Mouse (Mus musculus) cerebellum, adult 9-11 months (tissue): ENCODE results near the gene Runx3.

Experiments used
- DNase-seq: peaks from one replicate; pipeline ENCODE4 v3.0.0; 2022

Gene Runx3

DNA sequence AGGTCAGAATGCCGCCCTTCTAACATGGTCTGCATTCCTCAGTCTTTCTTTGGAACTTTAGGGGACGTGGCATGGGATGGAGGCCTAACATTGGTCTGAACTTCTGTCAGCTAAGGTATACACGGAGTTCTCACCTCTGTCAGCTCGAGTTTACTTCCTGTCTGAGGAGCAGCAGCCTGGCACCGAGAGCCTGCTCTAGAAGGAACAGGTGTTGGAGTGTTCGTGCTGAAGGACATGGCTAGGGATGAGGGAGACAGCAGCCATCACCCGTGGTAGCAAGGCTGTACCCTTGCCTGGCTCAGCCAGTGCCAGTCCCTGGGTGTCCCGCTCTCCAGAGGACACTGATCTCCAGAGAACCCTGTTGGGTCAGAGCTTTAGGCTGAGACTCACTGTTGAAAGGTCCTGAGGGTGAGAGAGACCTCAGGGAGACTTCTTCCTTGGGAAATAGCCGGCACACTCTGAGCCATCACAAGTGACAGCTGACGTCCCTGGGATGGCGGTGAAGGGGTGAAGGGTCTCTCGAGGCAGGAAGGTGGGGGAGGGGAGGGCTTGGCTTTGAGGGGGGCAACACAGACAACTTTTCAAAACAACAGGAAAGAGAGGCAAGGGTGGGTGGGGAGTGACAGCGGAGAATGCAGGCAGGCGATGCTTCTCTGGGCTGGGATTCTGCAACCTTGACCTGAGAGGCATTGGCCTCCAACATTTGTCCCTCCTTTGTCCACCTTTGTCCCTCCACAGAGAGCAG lies 4.9 kb upstream of the Runx3 start:
- no peak for DNase-seq

DNA sequence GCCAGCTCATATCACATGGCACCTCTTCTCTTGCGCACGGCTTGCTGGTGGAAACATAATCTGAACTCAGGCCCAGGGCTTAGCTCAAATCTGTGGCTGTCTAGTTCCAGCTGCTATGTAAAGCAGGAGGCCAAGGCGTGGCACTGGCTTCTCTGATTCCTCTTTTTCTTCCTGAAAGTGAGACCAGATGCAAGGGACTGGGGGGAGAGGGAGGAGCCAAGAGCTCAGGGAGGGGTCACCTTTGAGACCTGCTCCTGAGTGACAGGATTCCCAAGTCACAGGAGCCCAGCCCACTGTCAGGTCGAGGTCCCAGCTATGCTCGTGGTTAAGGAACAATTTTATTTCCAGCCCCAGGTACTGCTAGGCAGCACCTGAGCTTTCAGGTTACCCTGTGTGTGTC lies 4.1 kb upstream of the Runx3 start:
- no peak for DNase-seq

- DNase-seq: no peak
Measured at GRCm38 (mm10) chr4:135117846-135118245, 2.6 kb upstream of the Runx3 start.

DNA sequence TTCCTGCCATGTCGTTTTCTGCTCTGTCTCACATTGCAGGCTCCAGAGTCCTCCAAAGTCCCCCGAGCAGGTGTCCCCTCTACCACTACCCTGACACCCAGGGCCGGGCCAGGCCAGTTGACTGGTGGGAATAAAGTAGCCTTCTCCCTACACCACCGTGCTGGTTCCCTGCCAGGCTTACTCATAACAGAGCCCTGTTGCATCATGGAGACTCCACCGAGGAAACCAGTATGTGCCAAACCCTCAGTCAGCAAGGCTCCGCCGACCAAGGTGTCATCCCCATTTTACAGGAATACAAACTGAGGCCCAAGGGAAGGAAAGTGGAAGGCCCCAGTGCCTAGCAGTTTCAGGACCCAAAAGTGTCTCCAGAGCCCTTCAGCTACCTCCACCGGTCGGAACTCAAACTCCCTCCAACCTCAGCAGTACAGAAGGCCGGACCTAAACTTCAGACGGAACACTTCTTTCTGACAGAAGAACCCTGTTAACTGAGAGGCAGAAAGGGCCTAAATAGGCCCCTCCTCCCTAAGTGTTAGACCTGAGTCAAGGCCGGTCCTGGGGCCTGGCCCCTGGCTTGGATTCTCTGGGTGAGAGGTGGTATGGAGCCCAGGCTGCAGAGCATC lies 1.5 kb upstream of the Runx3 start:
- DNase-seq: no peak

DNA sequence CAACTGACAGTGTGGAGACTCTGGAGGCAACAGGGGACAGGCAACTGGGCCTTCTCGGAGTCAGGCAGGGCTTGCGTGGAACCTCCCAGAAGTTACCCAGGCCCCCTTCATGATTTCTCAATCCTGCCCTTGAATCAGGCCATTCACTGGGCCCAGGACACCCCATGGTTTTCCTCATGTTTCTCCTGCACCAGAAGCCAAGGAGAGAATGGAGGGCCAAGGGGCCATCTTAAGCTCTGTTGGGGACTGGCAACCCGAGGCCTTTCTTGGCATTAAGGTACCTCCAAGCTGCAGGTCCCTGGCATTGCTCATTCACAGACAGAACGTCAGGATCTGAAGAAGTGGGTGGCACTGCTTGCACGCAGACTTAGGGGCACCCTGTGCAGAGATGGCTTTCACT lies 3.3 kb downstream of the Runx3 start:
- DNase-seq: no peak

- no peak for DNase-seq
Measured at GRCm38 (mm10) chr4:135124732-135125131, 4.3 kb downstream of the Runx3 start.

DNA sequence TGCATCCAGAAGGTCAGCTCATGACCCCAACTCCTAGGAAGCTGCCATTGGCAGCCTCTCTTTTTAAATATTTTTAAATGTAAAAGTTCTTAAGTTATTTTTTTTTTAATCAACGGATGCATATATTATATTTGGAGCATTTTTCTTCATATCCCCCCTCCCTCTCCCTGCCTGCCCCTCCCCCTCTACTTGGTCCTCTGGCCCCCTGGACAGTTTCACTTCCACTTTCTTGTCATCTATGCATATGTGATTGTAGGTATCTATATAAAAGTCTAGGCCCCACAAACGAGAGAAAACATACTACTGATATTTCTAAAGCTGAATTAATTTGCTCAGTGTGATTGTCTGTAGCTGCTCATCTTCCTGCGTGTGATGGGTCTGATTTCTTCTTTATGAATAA lies 4.7 kb downstream of the Runx3 start:
- DNase-seq: no peak

GRCm38 (mm10) chr4:135126385-135126784 lies 5.9 kb downstream of the Runx3 start:
- DNase-seq: no peak

DNA sequence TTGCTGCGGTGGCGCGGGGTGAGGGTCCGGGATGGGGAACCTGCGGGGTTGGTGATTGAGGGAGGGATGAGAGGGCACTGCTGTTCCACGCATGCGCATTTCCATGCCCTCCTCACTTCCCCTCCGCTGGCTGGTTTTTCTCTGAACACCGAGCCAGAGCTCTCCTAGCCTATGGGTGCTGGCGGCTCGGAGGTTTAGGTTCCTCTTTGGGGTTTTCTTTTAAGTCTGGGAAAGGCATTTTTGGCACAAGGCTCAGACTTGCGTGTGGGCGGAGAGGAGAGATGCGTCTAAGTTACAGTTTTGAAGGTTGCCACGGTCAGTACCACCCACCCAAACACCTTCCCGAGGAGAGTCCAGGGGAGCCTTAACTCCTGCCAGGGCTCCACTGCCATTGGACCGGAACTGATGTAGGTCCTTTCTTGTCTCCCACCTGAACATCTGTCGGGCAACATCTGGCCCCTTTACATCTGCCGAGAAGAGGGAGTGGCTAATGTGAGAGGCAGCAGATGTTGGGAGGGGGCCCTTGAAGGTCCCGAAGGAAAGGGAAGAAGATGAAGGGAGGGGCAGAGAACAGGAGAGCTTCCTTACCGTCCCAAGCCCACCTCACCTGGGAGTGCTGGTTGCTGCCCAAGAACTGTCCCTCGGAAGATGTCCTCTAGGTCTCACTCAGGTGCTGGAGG lies 8.5 kb downstream of the Runx3 start:
- no peak for DNase-seq

GRCm38 (mm10) chr4:135130156-135130555 lies 9.7 kb downstream of the Runx3 start:
- no peak for DNase-seq

DNA sequence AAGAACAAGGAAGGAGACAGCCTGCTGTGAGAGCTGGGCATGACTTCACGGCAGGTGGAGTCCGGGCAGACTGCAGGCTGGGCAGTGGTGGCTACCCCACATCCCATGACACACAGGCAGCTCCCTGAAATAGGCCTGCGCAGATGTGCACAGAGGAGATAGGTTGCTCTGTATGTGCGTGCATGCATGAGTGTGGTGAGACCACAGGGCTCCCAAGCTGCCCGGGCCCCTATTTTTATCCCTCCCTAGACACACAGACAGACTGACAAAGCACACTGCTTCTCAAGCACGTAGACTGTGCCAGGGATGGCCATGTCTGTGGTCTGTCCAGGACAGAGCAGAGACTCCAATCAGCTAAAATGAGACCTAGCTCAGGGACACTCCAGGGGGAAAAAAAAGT lies 10.7 kb downstream of the Runx3 start:
- DNase-seq: no peak

GRCm38 (mm10) chr4:135132797-135133196 lies 12.3 kb downstream of the Runx3 start:
- no peak for DNase-seq

GRCm38 (mm10) chr4:135133711-135134110 lies 13.3 kb downstream of the Runx3 start:
- DNase-seq: no peak

- DNase-seq: no peak
Measured at GRCm38 (mm10) chr4:135135331-135135730, 14.9 kb downstream of the Runx3 start.

DNA sequence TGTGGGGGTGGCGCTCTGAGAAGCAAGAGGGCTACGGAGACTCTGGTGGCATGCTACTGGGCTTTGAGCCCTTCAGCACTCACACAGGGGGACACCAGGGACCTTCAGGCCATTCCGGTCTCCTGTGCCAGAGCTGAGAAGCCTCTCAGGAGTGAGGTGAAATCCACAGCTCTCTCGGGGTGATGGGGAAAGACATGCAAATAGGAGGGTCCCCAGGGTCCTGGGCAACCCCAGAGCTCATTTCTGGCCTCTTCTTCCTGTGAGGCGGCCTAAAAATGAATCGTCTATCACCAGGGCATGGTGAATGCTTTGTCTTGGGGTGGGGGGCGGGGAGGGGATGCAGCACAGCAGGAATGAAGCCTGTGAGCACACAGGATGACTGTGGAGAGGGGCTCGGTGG lies 15.8 kb downstream of the Runx3 start:
- no peak for DNase-seq

DNA sequence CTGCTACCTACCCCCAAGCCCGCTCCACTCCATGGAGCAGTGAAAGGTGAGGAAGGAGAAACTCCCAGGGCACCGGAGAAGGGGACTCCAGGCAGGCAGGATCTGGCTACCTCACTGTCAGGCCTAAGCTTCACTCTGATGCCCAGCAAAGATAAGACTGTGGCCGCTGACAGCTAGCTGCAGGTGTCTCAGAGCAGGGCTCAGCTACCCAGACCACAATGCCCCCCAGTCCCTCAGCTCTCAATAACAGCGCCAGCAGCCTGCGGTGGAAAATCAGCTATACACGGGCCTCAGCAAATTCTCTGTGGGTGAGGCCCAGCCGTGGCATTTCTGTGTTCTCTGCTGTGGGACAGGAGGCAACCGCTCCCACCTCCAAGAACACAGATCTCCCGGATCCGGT lies 16.2 kb downstream of the Runx3 start:
- no peak for DNase-seq

DNA sequence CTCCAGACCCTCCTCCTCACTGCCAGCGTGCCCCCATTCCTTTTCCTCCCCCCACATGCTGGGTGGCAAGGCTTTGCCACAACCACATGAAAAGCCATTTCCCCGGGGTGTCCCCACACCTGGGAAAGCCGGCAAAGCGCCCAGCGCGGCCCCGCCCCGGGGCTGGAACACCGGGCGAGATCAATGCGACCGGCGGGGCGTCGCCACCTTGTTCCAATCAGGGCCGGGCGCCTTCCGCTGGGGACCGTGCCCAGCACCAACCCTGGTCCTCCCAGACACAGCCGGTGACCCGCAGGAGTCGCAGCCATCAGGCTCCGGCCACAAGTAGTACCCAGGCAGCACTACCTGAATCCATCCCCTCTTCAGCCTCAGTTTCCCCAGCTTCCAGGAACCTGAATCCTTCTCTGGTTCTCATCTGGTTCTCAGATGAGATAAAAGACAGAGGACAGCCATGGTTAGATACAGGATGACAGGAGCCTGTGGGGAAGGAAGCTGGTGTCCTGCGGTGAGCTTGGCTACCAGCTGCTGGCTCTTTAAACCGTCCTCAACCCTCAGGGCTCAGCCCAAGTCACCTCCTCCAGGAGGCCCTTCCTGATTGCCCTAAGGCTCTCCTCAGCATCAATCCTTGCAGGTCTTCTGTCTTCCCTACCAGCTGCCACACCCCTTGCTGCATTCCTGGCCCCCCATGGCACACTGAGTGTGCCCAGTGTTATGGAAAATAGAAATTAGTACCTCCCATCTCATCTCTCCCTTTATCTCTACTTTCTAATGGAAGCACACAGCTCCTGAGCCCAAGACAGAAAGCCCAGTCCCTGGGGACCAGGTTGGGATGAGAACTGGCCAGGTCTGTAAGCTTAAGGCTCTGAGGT lies 20.4 kb downstream of the Runx3 start:
- DNase-seq: no peak

- no peak for DNase-seq
Measured at GRCm38 (mm10) chr4:135141720-135142119, 21.3 kb downstream of the Runx3 start.

GRCm38 (mm10) chr4:135146734-135147133 lies 26.3 kb downstream of the Runx3 start:
- no peak for DNase-seq

DNA sequence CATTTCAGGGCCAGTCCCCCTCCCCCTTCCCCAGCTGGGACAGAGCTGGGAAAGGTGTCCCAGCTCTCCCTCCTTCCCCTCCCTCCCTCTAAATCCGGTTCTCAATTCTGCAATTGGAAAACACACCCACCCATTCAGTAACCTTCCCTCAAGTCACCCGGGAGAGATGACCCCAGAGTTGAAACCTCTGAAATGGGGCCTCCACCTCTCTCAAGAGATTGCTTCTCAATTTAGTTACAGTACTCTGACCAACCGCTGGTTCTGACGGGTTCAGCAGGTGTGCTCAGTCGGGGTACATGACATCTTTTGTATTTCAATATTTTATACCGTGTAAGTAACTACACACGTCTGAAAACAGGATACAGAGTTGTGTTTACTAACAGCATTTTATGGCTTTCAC lies 28.2 kb downstream of the Runx3 start:
- DNase-seq: no peak

- DNase-seq: peak; percentile 25
Measured at GRCm38 (mm10) chr4:135150031-135150801, 29.8 kb downstream of the Runx3 start.
